Mouse (Mus musculus) spleen, adult 2 months (tissue): ENCODE data around the gene Gm26602.

Source experiments
- CTCF ChIP-seq: fragments of 200-500 bp; IDR thresholded peaks from 2 replicates; pipeline ENCODE4 v1.5.1; 2011; ENCODE audit warnings: mild to moderate bottlenecking, inconsistent platforms; ENCODE audit not compliant: insufficient read depth, insufficient read length, insufficient replicate concordance; ENCODE audit errors: extremely low read depth
- POLR2A ChIP-seq: fragments of 200-500 bp; IDR thresholded peaks from 2 replicates; pipeline ENCODE4 v1.6.1; 2011; ENCODE audit warnings: low read depth, low read length, inconsistent platforms

- TF ChIP-seq POLR2A (no peak), CTCF (no peak)
Observed at GRCm38 (mm10) chr10:79921572-79921971, 10.9 kb downstream of the Gm26602 start.
